Mouse (Mus musculus): Measurements from ENCODE around the gene Znrf1.

Gene Znrf1

DNA sequence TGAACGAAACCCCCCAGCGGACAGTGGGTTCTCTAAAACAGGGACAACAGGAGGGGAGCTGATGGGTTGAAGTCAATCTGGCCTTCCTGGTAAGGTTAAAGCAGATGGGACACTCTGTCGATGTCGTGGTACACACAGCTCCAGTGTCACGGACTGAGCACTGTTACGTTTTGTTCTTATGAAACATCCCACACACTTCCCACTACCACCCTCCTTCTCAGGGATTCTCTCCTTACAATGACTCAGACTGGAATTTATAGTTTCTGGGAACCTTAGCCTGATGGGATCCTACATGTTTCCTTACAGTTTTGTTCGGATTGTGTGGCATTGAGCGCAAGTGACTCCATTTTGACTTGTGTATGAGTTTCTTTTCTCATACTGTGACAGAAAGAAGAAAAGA is 95.7 kb downstream of the Znrf1 start:
- 58% methylated on average over 8 of the region's 8 CpGs for WGBS

DNA sequence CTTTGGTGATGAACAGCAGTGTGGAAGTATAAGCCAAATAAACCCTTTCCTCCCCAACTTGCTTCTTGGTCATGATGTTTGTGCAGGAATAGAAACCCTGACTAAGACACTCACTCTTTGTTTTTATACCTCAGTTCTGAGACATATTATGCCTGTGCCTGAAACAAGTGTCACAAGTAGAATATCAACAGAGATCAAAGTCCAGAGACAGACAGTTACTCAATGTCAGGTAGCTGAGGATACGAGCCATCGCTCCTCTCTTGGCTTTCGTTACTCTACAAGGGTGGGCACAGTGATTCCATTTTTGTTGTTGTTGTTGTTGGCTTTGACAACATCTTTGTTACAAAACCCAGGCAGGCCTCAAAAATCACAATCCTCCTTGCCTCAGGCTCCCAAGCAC is 97.1 kb downstream of the Znrf1 start:
- WGBS, result 98% methylated on average over 3 of the region's 3 CpGs

DNA sequence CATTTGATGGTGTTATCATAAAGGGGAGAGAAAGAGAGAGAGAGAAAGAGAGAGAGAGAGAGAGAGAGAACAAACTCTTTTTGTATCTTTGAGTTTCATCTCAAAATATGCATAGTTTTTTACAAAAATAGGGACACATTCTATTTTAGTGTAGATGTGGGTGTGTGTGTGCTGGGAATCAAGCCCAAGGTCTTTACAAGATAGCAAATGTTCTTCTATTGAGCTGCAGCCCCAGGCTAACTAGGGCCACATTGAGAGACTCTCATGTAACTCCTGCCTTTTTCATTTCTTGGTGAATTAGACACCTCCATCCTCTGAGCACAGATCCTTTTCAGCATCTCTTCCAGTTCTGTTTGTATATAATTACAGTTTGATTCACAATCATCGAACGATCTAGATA is 105.2 kb downstream of the Znrf1 start:
- WGBS, result 51% methylated on average over 2 of the region's 2 CpGs

GRCm38 (mm10) chr8:111642496-111642895 is 106.6 kb downstream of the Znrf1 start:
- 46% methylated on average over 5 of the region's 5 CpGs for WGBS

DNA sequence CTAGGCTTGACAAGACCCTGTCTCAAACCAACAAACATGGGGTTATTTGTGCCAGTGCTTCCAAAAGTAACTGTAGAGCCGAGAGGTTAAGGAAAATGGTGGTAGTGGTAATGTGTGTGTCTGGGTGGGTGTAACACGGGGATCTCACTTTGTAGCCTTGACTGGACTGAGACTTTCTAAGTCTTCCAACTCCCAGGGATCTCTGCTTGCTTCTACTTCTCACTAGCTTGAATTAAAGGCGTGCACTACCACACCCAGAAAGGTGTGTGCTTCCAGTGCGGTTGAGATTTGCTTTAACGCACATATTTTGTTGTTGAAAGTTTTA is 107.0 kb downstream of the Znrf1 start:
- WGBS, result under 1% methylated on average over 5 of the region's 5 CpGs

- WGBS, result under 1% methylated on average over 75 of the region's 75 CpGs
Measured at GRCm38 (mm10) chr8:111643264-111644141, 107.6 kb downstream of the Znrf1 start, which contains the start of gene Zfp1. Zfp1 (plus strand) TSS chr8:111643401.

- 32% methylated on average over 12 of the region's 12 CpGs for WGBS
Measured at GRCm38 (mm10) chr8:111644286-111645051, 108.6 kb downstream of the Znrf1 start.

GRCm38 (mm10) chr8:111645715-111646114 is 109.8 kb downstream of the Znrf1 start:
- 95% methylated on average over 8 of the region's 8 CpGs for WGBS

DNA sequence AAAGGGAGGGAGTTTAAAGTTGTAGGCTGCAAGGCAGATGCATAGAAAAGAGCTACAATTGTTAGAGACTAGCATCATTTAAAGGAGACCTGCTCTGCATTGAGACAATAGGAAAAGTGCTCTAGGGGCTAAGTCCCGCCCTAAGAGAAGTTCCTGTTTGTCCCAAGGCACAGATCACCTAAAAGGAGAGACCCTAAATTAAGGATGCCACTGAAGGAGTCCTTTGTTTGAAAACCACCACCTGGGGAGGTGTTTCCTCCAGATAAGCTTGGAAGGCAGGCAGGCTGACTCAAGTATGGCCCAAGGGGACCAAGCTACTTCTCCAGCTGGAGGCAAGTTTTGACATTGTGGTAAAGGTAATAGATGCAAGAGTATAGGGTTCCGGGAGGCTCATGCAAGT is 112.9 kb downstream of the Znrf1 start:
- 87% methylated on average over 2 of the region's 2 CpGs for WGBS

GRCm38 (mm10) chr8:111650651-111651050 is 114.8 kb downstream of the Znrf1 start:
- 68% methylated on average over 3 of the region's 3 CpGs for WGBS

DNA sequence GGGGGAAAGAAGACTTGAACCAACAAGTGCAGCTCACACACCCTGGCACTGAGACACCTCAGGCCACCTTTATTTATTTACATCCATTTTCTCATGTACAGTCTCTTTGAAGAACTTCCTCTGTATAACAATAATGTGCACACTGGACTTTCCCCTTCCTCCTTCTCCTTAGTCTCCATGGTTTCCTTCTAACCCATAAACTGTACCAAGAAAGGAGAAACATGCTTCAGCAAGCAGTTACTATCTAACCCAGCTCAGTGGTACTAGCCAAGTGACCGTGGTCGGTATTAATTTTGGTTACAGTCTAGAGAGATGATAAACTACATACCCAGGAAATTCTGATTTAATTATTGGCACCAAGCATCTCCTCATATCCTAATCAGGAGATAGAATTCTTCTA is 117.6 kb downstream of the Znrf1 start:
- 83% methylated on average over 2 of the region's 2 CpGs for WGBS

GRCm38 (mm10) chr8:111657312-111657854 is 121.5 kb downstream of the Znrf1 start:
- whole genome bisulfite sequencing, result 46% methylated on average over 1 of the region's 1 CpGs

- 55% methylated on average over 6 of the region's 6 CpGs for WGBS
Measured at GRCm38 (mm10) chr8:111658819-111659423, 123.0 kb downstream of the Znrf1 start.

DNA sequence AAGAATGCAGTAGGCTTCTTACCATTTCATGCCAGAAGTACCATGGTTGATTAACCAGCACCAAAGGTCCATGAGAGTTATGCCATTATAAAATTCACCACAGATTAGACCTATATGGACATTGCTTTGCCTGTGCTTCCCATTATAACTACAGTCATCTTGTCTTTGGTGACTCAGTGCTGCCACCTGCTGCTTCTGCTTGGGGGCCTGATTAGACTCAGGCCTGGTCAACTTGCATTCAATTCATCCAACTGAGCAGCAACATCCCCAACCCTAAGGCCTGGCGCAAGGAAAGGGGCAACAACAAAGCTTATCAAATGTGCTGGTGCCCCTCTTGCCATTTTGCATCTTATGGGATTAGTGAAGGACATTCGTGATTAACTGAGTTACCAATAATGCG is 126.6 kb downstream of the Znrf1 start:
- WGBS, result 86% methylated on average over 3 of the region's 3 CpGs

- 73% methylated on average over 2 of the region's 2 CpGs for WGBS
Measured at GRCm38 (mm10) chr8:111666751-111667150, 130.9 kb downstream of the Znrf1 start.

Measured in cerebral cortex, adult 2 months (tissue).